Mouse (Mus musculus) heart, embryonic 14.5 days (tissue): Measurements from ENCODE around the gene Dazap1. TPM values are rescaled to one million over a fixed set of nuclear protein-coding genes. Genes with fewer than 3 reads are reported as not detected.

Experiments
- ATAC-seq: fragments of 200-750 bp; cut with Nextera tagmentation; 2 replicates; pipeline ENCODE4 v1.8.0; 2017; ENCODE audit warnings: low read depth, moderate TSS enrichment; ENCODE audit not compliant: insufficient number of reproducible peaks, insufficient read depth, low FRiP score
- H3K27ac ChIP-seq, 2 experiments: fragments of 200-500 bp in 1 of 2; fragments of 300-500 bp in 1 of 2; sonication (generic) in 1 of 2; replicated peaks in 1 of 2; 2 replicates each; pipeline ENCODE4 v1.5.1; 2012 to 2014; ENCODE audit warnings: low read depth in 2 of 2, low read length in 2 of 2, control low read depth in 1 of 2, mild to moderate bottlenecking in 1 of 2, mixed read lengths in 1 of 2; ENCODE audit not compliant: control insufficient read depth in 1 of 2, insufficient read depth in 1 of 2
- H3K27me3 ChIP-seq: fragments of 300-500 bp; sonication (generic); 2 replicates; pipeline ENCODE4 v1.6.1; 2014; ENCODE audit warnings: mild to moderate bottlenecking, low read length, control low read depth; ENCODE audit not compliant: control insufficient read depth, insufficient read depth
- H3K36me3 ChIP-seq: fragments of 300-500 bp; sonication (generic); 2 replicates; pipeline ENCODE4 v1.6.1; 2014; ENCODE audit warnings: mild to moderate bottlenecking, control low read depth, low read length, mixed read lengths; ENCODE audit not compliant: control insufficient read depth, insufficient read depth
- H3K4me1 ChIP-seq, 2 experiments: fragments of 200-500 bp in 1 of 2; fragments of 300-500 bp in 1 of 2; sonication (generic) in 1 of 2; 2 replicates each; pipeline ENCODE4 v1.6.1; 2012 to 2014; ENCODE audit warnings: low read length in 2 of 2, control low read depth in 1 of 2, mixed read lengths in 1 of 2; ENCODE audit not compliant: control insufficient read depth in 2 of 2, insufficient read depth in 2 of 2
- H3K4me2 ChIP-seq: fragments of 300-500 bp; sonication (generic); 2 replicates; pipeline ENCODE4 v1.6.1; 2014; ENCODE audit warnings: mild to moderate bottlenecking, low read length
- H3K4me3 ChIP-seq, 2 experiments: fragments of 200-500 bp in 1 of 2; fragments of 300-500 bp in 1 of 2; sonication (generic) in 1 of 2; 2 replicates each; pipeline ENCODE4 v1.5.1; 2012 to 2014; ENCODE audit warnings: low read length in 2 of 2, mild to moderate bottlenecking in 2 of 2, control low read depth in 1 of 2, low read depth in 1 of 2, moderate library complexity in 1 of 2; ENCODE audit not compliant: control insufficient read depth in 1 of 2, insufficient read depth in 1 of 2
- H3K9ac ChIP-seq: fragments of 300-500 bp; sonication (generic); 2 replicates; pipeline ENCODE4 v1.6.1; 2014; ENCODE audit warnings: mild to moderate bottlenecking, low read length
- H3K9me3 ChIP-seq: fragments of 300-500 bp; sonication (generic); 2 replicates; pipeline ENCODE4 v1.6.1; 2016; ENCODE audit warnings: low read length, control low read depth; ENCODE audit not compliant: control insufficient read depth
- WGBS: fragments of 180-500 bp; shearing (Covaris S2); extraction: QIAGEN DNeasy Blood & Tissue Kit; methylation state at CpG from one replicate; pipeline ENCODE4 v1.1.7; 2014; 5-methylcytosine and 5-hydroxymethylcytosine counted together
- polyA plus RNA-seq: library from polyadenylated mRNA; unstranded; fragments of >200 nt; fragmentation: Nextera tagmentation; extraction: Ambion mirVana; gene quantifications from 2 replicates; pipeline ENCODE4 v1.2.1, GENCODE M21; 2014

Dazap1 gene
- polyA plus RNA-seq, 1 experiment from 2014 or later: 27.5 TPM

DNA sequence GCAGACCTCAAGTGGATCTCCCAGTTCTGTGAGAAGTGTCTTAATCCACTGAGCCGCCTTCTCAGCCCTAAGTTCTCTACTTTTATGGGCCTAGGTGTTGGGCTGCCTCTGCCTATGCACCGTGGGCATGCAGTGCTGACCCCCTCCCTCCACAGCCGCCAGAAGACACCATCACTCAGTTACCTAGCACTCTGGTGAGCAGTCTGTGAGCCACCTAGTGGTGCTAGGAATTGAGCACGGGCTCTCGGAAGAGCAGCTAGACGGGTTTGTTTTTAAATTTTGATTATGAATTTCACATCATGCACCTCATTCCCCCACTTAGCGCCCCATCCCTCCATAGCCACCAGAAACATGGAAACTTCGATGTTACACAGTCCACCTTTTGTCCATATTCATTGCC lies 27.4 kb downstream of the Dazap1 start:
- ATAC-seq: no peak

DNA sequence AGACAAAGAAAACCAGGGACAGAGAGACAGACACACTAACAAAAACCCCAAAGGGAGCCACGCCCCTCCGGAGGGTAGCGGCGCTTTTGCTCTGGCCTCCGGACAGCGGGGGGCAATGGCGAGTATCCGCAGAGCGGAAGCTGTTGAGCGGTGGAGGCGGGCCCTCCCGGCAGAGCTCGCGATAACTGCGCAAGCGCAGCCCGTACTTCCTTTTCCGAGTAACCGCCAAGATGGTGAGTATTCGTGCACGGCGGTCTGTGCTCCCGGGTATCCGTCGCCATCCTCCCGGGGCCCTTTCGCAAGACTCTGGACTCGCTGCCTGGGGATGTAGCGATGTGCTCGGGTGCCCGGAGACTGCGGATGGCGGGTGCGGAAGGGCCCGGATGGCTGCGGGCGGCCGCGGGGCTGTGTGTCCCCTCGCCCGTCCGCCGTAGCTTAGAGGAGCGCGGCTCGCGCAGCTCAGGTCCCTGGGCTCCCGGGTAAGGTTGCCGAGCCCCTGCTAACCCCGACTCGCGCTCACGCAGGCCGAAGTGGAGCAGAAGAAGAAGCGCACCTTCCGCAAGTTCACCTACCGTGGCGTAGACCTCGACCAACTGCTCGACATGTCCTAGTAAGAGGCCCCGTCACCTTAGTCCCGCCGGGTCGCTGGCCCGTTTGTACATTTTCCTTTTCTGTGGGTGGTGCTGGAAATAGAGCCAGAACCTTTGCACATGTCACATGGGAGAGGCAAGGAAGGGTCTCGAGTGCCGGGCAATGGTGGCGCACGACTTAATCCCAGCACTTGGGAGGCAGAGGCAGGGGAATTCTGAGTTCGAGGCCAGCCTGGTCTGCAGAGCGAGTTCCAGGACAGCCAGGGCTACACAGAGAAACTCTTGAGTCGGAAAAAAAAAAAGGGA lies 31.2 kb downstream of the Dazap1 start, which contains the start of gene Rps15:
Gene Rps15, plus strand, starts transcription at position 203 of the 896 bp plus-strand sequence.
- peak; percentile 83 for ATAC-seq
- Histone ChIP-seq H3K27me3 (peaks cover 11% of the 10 kb centered on the region), H3K27ac (peak within 1 kb of the TSS; percentile 61 to 85), H3K4me3 (peak within 1 kb of the TSS; percentile 62 to 94), H3K4me2 (peak within 1 kb of the TSS; percentile 98), H3K9me3 (no peaks in the 10 kb centered on the region), H3K36me3 (peaks cover 37% of the 10 kb centered on the region), H3K9ac (peak within 1 kb of the TSS; percentile 99), H3K4me1 (peaks cover 14 to 26% of the 10 kb centered on the region in 2 experiments; a peak in 2 of 4 replicates)
- WGBS: under 1% methylated on average over 72 of the region's 72 CpGs

More for the DNA sequence above, 27.4 kb downstream of the Dazap1 start:
- H3K4me2 ChIP-seq: no peak overlapping the region
- no peaks in the 10 kb centered on the region for H3K27me3 ChIP-seq
- peaks cover 61% of the 10 kb centered on the region for H3K36me3 ChIP-seq
- peaks cover 3 to 6% of the 10 kb centered on the region in 2 experiments; a peak in 2 of 4 replicates for H3K4me1 ChIP-seq
- no peak overlapping the region for H3K9ac ChIP-seq
- WGBS: 61% methylated on average over 8 of the region's 8 CpGs
- no peak overlapping the region for H3K4me3 ChIP-seq
- no peak overlapping the region for H3K27ac ChIP-seq
- H3K9me3 ChIP-seq: no peaks in the 10 kb centered on the region

DNA sequence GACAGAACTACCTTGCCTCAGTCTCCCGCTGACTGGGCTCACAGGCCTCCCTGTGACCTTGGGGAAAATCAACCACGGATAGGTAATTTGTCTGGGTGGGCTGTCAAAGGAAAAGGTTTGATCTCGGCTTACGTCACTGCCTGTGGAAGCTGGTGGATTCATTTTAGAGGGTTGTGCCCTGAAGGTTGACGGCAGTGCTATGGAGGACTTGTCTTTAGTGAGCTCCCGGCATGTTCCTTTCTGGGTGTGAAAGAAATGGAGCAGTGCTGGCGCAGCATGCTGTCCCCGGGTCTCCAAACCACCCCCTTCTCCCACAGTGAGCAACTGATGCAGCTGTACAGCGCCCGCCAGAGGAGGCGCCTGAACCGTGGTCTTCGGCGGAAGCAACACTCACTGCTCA lies 32.0 kb downstream of the Dazap1 start:
- Histone ChIP-seq H3K9me3 (no peaks in the 10 kb centered on the region), H3K4me2 (peak overlapping the region; percentile 98), H3K9ac (peak overlapping the region; percentile 99), H3K36me3 (peaks cover 30% of the 10 kb centered on the region), H3K4me3 (peak overlapping the region; percentile 62 to 94), H3K27me3 (peaks cover 19% of the 10 kb centered on the region), H3K4me1 (peaks cover 14 to 26% of the 10 kb centered on the region in 2 experiments; a peak in 2 of 4 replicates), H3K27ac (peak overlapping the region in 1 of 2 experiments; percentile 85; a peak in 1 of 4 replicates)
- no peak for ATAC-seq
- 29% methylated on average over 14 of the region's 14 CpGs for WGBS

DNA sequence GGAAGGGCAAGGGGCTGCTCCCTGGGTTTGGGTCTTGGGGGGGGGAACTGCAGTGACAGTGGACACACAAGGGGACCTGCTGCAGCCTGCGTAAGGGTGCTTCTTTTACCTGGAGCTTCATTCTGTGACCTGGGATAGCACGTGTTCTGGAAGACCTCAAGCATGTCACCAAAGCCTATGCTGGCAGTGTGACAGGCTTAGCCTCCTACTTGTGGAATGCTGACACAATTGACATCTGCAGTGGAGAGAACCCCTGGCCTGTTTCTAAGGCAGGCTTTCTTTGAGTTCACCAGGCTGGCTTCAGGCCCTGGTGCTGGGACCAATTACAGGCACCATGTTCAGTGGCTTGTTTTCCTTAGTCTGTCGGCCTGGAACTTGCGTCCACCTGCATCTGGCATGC lies 33.0 kb downstream of the Dazap1 start:
- no peak overlapping the region; the same call in 1 of the 2 replicates for H3K9ac ChIP-seq
- 55% methylated on average over 4 of the region's 4 CpGs for WGBS
- H3K4me3 ChIP-seq: no peak overlapping the region
- no peak overlapping the region for H3K27ac ChIP-seq
- peaks cover 29% of the 10 kb centered on the region for H3K27me3 ChIP-seq
- ATAC-seq: no peak
- peaks cover 22% of the 10 kb centered on the region for H3K36me3 ChIP-seq
- H3K4me2 ChIP-seq: no peak overlapping the region
- no peaks in the 10 kb centered on the region for H3K9me3 ChIP-seq
- peaks cover 14 to 26% of the 10 kb centered on the region in 2 experiments; a peak in 2 of 4 replicates for H3K4me1 ChIP-seq

DNA sequence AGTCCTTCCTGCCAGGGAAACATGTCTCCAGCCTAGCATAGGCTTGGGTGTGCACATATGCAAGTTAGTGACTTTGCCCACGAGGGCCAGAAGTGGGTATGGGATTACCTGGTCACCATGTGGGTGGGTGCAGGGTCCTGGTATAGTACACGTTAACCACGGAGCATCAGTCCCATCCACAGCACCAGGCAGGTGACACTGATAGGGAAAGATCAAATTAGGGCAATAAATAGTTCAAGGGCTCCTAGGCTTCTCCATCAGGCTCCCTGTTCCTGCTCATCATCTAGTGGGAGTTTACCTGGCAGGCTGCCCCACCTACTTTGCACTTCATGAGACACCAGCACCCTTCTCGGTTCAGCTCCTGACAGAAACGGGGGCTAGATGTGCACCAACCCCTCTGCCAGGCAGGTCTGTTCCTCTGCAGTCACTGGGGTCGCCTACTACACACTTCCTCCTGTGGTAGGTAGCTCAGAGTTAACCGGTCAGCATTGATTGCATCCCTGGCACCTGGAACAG lies 33.6 kb downstream of the Dazap1 start:
- Histone ChIP-seq H3K27me3 (peaks cover 34% of the 10 kb centered on the region), H3K27ac (no peak overlapping the region), H3K36me3 (peaks cover 22% of the 10 kb centered on the region), H3K4me3 (no peak overlapping the region), H3K4me1 (peaks cover 14 to 26% of the 10 kb centered on the region in 2 experiments; a peak in 2 of 4 replicates), H3K4me2 (no peak overlapping the region), H3K9me3 (no peaks in the 10 kb centered on the region), H3K9ac (peak overlapping the region; percentile 65; the same call in 1 of the 2 replicates)
- WGBS: 51% methylated on average over 7 of the region's 7 CpGs
- ATAC-seq: no peak

DNA sequence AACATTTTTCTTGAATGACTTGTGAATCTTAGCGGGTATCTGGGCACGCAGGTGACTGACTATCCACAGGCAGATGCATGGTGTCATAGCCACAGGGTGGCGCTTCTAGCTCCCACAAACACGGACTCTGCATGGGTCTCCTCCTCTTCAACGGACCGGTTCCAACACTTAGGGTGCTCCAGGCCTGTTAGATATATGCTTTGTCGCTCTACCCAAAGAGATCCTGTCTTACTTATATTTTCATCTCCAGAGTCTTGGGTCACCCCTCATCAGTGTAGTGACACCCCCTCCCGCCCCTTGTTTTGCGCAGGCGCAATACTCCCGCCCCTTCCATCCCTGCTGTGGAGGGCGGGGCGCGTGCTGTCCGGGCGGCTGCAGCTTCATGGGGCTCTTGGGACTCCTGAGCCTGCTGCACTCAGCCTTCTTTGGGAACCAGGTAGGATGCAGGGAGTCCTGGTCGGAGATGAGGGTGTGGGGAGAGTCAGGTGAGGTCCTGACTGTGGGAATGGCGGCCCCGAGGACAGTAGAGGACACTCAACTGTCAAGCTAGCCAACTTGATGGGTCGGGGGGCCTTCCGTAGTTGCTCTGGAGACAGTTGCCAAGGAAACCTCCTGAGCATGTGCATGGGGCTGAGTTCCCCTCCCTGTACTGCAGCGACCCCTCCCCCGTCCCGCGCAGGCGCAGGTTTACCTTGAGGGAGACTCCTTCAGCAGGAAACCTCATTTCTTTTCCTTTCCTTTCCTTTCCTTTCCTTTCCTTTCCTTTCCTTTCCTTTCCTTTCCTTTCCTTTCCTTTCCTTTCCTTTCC lies 34.5 kb downstream of the Dazap1 start, which contains the start of gene Apc2:
Gene Apc2, plus strand, starts transcription at position 360 of the 808 bp plus-strand sequence.
- Histone ChIP-seq H3K27me3 (peaks cover 44% of the 10 kb centered on the region), H3K36me3 (peaks cover 22% of the 10 kb centered on the region), H3K4me1 (peaks cover 14 to 26% of the 10 kb centered on the region in 2 experiments; a peak in 2 of 4 replicates), H3K9ac (peak within 1 kb of the TSS; percentile 65), H3K9me3 (no peaks in the 10 kb centered on the region), H3K4me2 (peak within 1 kb of the TSS; percentile 85), H3K4me3 (peak within 1 kb of the TSS; percentile 44 to 53), H3K27ac (0 out of 4 replicates have a peak within 1 kb of the TSS, but pooled peaks of 1 of the 2 experiments have one; percentile 10)
- peak; percentile 20 for ATAC-seq
- 2% methylated on average over 26 of the region's 26 CpGs for WGBS

DNA sequence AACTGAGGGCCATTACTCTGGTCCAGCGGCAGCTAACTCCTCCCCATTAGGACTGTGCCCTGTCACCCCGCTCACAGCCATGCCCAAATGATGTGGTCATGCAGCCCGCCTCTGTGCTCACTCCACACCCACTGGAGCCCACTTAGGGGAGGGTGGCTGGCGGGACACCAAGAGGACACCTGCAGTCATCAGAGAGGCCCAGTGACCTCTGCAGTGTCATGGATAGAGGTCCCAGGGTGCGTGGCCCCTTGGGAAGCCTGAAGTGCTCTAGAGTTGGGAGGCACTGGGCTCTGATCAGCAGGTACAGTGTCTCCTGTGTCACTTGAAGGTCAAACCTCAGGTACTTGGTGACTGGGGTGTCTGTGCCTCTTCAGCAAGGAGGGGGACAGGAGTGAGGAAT lies 35.5 kb downstream of the Dazap1 start:
- Histone ChIP-seq H3K36me3 (peaks cover 22% of the 10 kb centered on the region), H3K4me3 (no peak overlapping the region), H3K4me1 (peaks cover 14 to 26% of the 10 kb centered on the region in 2 experiments; a peak in 2 of 4 replicates), H3K27me3 (peaks cover 54% of the 10 kb centered on the region), H3K9me3 (no peaks in the 10 kb centered on the region), H3K27ac (no peak overlapping the region), H3K4me2 (no peak overlapping the region; the same call in 1 of the 2 replicates), H3K9ac (no peak overlapping the region)
- WGBS: 79% methylated on average over 5 of the region's 5 CpGs
- no peak for ATAC-seq
